Mouse (Mus musculus) spleen, adult 2 months (tissue): Measurements from ENCODE around the gene Gm10260.

Experiments used
- CTCF ChIP-seq: fragments of 200-500 bp; IDR thresholded peaks from 2 replicates; pipeline ENCODE4 v1.5.1; 2011; ENCODE audit warnings: mild to moderate bottlenecking, inconsistent platforms; ENCODE audit not compliant: insufficient read depth, insufficient read length, insufficient replicate concordance; ENCODE audit errors: extremely low read depth
- POLR2A ChIP-seq: fragments of 200-500 bp; IDR thresholded peaks from 2 replicates; pipeline ENCODE4 v1.6.1; 2011; ENCODE audit warnings: low read depth, low read length, inconsistent platforms

- no peak for TF ChIP-seq CTCF
- no peak for TF ChIP-seq POLR2A
Measured at GRCm38 (mm10) chr13:97756091-97756490, 4.3 kb downstream of the Gm10260 start.
